Mouse (Mus musculus) E14TG2a.4 (cell line): ENCODE measurements around the gene Fam174b.

Source experiments
- CTCF ChIP-seq: conservative IDR thresholded peaks from 2 replicates; pipeline ENCODE4 v1.5.1; 2014; ENCODE audit warnings: low read length
- NANOG ChIP-seq: IDR thresholded peaks from 2 replicates; pipeline ENCODE4 v1.6.1; 2014; ENCODE audit warnings: borderline replicate concordance, low read length, mixed read lengths
- POU5F1 ChIP-seq: IDR thresholded peaks from 2 replicates; pipeline ENCODE4 v1.6.1; 2014; ENCODE audit warnings: low read length, borderline replicate concordance

- TF ChIP-seq CTCF (no peak), POU5F1 (no peak), NANOG (no peak)
Observed at GRCm38 (mm10) chr7:73774781-73775180, 34.7 kb downstream of the Fam174b start.
